ENCODE assay signal across 8 mouse cellular contexts in the genomic region with DNA sequence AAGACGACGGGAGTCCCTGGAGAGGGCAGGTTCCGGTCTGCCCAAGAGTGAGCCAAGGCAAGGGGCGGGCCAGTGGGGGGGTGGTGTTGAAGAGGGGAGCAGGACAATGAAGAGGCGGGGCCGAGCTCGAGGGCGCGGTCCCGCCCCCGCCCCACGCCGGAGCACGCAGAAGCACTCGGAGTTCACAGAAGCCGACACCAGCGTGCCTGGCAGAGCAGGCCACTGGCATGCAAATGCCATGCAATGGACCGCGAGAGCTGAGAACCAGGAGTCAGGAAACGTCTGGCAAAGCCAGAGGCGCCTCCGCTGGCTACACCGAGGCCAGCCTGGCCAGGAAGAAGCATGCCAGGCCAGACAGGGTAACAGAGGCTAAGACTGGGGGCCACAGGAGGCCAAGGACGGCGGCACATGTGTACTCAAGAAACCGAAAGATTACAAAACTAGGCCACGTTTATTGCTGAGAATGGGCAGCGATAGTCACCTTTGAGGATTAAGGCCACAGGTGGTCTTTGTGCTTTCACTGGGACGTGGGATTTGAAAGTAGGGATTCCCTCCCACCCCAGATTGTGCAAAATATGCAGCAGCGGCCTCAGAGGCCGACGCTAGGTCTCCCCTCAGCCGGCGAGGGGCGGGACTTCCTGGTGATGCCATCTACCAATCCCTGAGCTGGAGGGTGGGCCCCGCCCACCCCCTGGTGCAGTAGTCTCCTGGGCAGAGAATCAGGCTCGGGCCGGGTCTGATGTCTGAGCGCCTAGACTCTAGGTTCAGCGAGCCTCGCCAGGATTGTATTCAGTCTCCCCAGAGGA. TPM values are rescaled to one million over a fixed set of nuclear protein-coding genes. Genes with fewer than 3 reads are reported as not detected.
A peak's percentile ranks its signal among the peaks of the same experiment; 100 is the strongest.
DNase-seq lines count a peak whose midpoint lies in the region; ATAC-seq and TF ChIP-seq lines count a peak whose summit lies in the region.

Nradd (minus strand) TSS at position 92 of the 806 bp plus-strand sequence.

- peak within 1 kb of the TSS; percentile 36; the same call in 1 of the 2 replicates for H3K27ac ChIP-seq in cortical plate, adult 2 months (ENCODE audit: insufficient read depth, low read length)
- H3K27ac ChIP-seq in gastrocnemius, adult 2 months, result peak within 1 kb of the TSS; percentile 95
- H3K27ac ChIP-seq in hindbrain, embryonic 15.5 days (replicated peaks), result peak within 1 kb of the TSS; percentile 86

- peak within 1 kb of the TSS; percentile 40 for H3K4me3 ChIP-seq in cortical plate, adult 2 months (ENCODE audit: insufficient read depth, low read length)
- peak within 1 kb of the TSS; percentile 88 for H3K4me3 ChIP-seq in gastrocnemius, adult 2 months
- peak within 1 kb of the TSS; percentile 46 for H3K4me3 ChIP-seq in hindbrain, embryonic 15.5 days

- no peaks in the 10 kb centered on the region for H3K27me3 ChIP-seq in hindbrain, embryonic 15.5 days

- intact Hi-C loops in gastrocnemius, adult 2 months (cut with DNase I), result no loop called here

- H3K9ac ChIP-seq in hindbrain, embryonic 15.5 days, result peak within 1 kb of the TSS; percentile 63

- H3K36me3 ChIP-seq in hindbrain, embryonic 15.5 days, result peaks cover 16% of the 10 kb centered on the region

- H3K4me1 ChIP-seq in cortical plate, adult 2 months (ENCODE audit: control insufficient read depth, insufficient read depth, low read length), result no peaks in the 10 kb centered on the region
- peaks cover 27% of the 10 kb centered on the region for H3K4me1 ChIP-seq in hindbrain, embryonic 15.5 days (replicated peaks)

- DNase-seq in adrenal gland, adult 8-10 months, result peak; percentile 89
- peak; percentile 95 for DNase-seq in gastrocnemius, adult 2 months
- DNase-seq in layer of hippocampus, postnatal 36 days, result peak; percentile 82 to 86
- peak; percentile 88 for DNase-seq in lung, postnatal 14 days
- peak; percentile 80 for DNase-seq in retina, postnatal 7 days (ENCODE audit: low read depth, low spot score)

- peak; percentile 71; the same call in 1 of the 2 replicates for TF ChIP-seq POLR2A in cortical plate, adult 2 months (IDR thresholded peaks at IDR 0.05; ENCODE audit: extremely low read depth, insufficient read depth, low read length)

- ATAC-seq in hindbrain, embryonic 15.5 days (ENCODE audit: low FRiP score, low read depth), result peak; percentile 94
- no peak for ATAC-seq in inflammation-experienced regulatory T-cells, adult 6 months

- WGBS in hindbrain, embryonic 15.5 days, result 1% methylated on average over 41 of the region's 41 CpGs

- no peak for TF ChIP-seq CTCF in cortical plate, adult 2 months (IDR thresholded peaks at IDR 0.05; ENCODE audit: extremely low read depth, insufficient read depth, low read length)
- TF ChIP-seq CTCF in gastrocnemius, adult 2 months (IDR thresholded peaks at IDR 0.05), result no peak

- no peaks in the 10 kb centered on the region for H3K9me3 ChIP-seq in hindbrain, embryonic 15.5 days

- peak within 1 kb of the TSS; percentile 93 for H3K4me2 ChIP-seq in hindbrain, embryonic 15.5 days

RNA-seq across cellular contexts. Expression of gene Nradd, which starts in this region (rescaled TPM):
- total RNA-seq in adrenal gland, adult 8-10 months (2022), result 10 to 100 TPM; 15.5 to 19.1 (median 16.3) TPM
- 2.5 and 3.7 TPM in 2 replicates for polyA plus RNA-seq in cortical plate, adult 2 months (2012; rRNA removed)
- 1 to 10 TPM in 1 of 2 experiments, under 1 TPM in 1; 0.64 to 1.2 TPM for total RNA-seq in gastrocnemius, adult 2 months (2021)
- 31.1 and 31.7 TPM in 2 replicates for polyA plus RNA-seq in hindbrain, embryonic 15.5 days (2015; fragmentation: Nextera tagmentation; extraction: Ambion mirVana)
- 1 to 10 TPM; 1.8 to 2.4 TPM for total RNA-seq in layer of hippocampus, postnatal 36 days (2021)
- polyA plus RNA-seq in inflammation-experienced regulatory T-cells, adult 6 months (2017; shearing (Covaris generic)), result 1 to 10 TPM; 2.4 to 6.2 (median 3.8) TPM

Comparison
In these comparisons a context has a peak if more than half of its experiments do, and no peak if none do; other contexts are left out.
1. RNA of gene Nradd (total RNA-seq): 15.5 to 19.1 TPM in adrenal gland, adult 8-10 months; 1.8 to 2.4 TPM in layer of hippocampus, postnatal 36 days and 0.64 to 1.2 TPM in gastrocnemius, adult 2 months; every median in the first group is over 4 times any median in the second.
2. H3K27ac ChIP-seq: peak in every context shown above with its lines; median percentile 95 in gastrocnemius, adult 2 months; 86 in hindbrain, embryonic 15.5 days; 36 in cortical plate, adult 2 months.
3. Peak in every context shown above with its lines, with median percentiles within 50 percentile points of each other: DNase-seq and H3K4me3 ChIP-seq.